Mouse (Mus musculus) liver, embryonic 13.5 days (tissue): ENCODE results near the gene Cep126. TPM values are rescaled to one million over a fixed set of nuclear protein-coding genes. Genes with fewer than 3 reads are reported as not detected.

Experiments used
- polyA plus RNA-seq: library from polyadenylated mRNA; unstranded; fragments of >200 nt; fragmentation: Nextera tagmentation; extraction: Ambion mirVana; gene quantifications from 2 replicates; pipeline ENCODE4 v1.2.1, GENCODE M21; 2015

The Cep126 gene
- polyA plus RNA-seq, 1 experiment from 2014 or later, result 0.37 TPM

Other genes with a start within 250 kb of the Cep126 start
- gene Yap1, start 129.7 kb downstream of the Cep126 start, polyA plus RNA-seq, result 3.5 and 3.7 TPM in 2 replicates
- gene Cfap300, start 91.5 kb downstream of the Cep126 start, polyA plus RNA-seq, result 1.6 and 2.1 TPM in 2 replicates